Mouse (Mus musculus) common myeloid progenitor, adult 5-6 weeks (primary cell): ENCODE measurements at regions not wholly inside any gene's neighbourhood (a gene's known extent, or its start where the extent isn't known, plus 50 kb on each side); places are given as distances from the start of the nearest gene placed in this dataset.

Source experiments
- ATAC-seq: replicated peaks from 2 replicates; pipeline ENCODE4 v1.8.0; 2016; ENCODE audit warnings: low read depth, mild to moderate bottlenecking, moderate TSS enrichment, inconsistent platforms; ENCODE audit not compliant: poor library complexity, severe bottlenecking

DNA sequence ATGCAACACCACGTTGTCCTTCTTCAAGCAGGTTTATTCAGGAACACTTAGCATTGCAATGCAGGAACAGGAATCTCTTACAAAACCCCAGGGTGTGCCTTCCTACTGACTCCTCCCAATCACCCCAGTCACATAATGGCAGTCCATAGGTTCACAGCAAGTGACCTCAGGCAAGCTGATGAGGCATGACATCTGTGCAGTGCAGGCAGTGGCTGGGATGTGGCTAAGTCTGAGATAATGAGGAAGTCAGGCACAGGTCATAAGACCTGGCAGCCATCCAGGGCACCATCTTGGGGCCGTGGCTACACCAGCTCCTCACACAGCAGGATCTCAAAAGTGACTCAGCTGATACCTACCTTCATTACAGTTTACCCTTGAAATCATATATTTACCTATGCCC, 599.1 kb upstream of the Negr1 start:
- ATAC-seq = peak; percentile 80

GRCm38 (mm10) chr3:155979636-155980035, 582.0 kb upstream of the Negr1 start:
- ATAC-seq = no peak

DNA sequence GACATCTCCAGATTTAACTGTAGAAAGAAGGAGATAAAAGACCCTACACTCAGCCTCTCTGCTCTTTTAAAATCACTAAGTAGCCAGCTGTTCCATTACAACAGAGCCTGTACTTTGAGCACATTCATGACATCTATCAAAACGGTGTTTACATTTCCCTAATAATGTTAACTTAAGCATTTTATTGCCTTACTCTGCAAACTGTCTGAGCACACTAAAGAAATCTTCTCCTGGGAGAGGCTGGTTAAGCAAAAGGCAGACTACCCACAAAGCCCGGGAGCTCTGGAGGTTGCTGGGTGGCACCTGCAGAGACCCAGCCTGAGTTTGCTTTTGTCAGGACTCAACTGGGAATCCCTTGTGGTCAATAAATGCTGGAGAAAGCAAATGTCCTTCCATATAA, 567.5 kb upstream of the Negr1 start:
- no peak for ATAC-seq

GRCm38 (mm10) chr3:156017676-156018230, 543.8 kb upstream of the Negr1 start:
- ATAC-seq = no peak

DNA sequence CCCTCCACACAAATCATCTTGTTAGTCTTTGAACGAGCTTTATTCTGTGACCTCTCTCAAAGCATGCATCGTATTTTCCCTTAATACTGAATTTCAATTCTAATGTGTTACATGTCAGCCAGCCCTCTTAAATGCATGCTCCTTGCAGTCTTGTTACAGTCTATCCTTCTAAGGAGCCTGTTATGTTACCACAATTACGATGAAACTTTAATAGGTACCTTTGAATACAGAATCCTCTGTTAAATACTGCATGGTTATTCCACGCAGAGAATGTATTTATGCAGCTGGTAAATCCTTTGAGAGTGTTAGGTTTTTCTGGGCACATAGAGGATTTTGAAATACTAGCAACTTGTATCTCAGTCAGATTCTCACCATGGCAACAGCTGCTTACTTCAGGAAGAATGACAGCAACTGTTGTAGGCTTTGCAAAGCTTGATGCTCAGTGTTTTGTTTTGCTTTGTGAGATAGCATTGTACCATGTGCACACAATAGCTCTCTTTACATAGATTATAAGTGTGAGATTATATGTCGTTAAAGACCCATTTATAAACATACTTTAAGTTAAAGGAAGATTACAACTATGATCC, 532.9 kb upstream of the Negr1 start:
- ATAC-seq = no peak

GRCm38 (mm10) chr3:156070257-156070656, 491.3 kb upstream of the Negr1 start:
- no peak for ATAC-seq

- ATAC-seq = 0 out of 2 replicates have a peak, but pooled peaks have one; percentile 42
Measured at GRCm38 (mm10) chr3:156082268-156082667, 479.3 kb upstream of the Negr1 start.

GRCm38 (mm10) chr3:156093689-156094088, 467.9 kb upstream of the Negr1 start:
- no peak for ATAC-seq

DNA sequence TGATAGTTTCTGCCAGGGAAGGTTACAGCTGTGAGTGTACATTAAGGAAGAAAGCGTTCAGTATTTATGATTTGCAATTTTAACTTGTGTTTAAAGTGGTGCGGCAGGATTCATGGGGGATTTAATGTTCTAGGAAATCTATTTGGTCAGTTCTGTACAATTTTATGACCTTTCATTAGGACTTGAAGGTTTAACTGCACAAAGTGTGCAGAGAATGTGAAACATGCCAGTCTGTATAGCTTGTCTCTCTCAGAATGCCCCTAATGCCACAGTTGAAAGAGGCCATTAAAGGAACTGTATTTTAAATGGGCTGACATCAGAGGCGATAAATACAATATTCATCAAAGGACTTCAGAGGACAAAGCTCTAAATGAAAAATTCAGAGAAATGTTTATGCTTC, 466.6 kb upstream of the Negr1 start:
- no peak for ATAC-seq

- no peak for ATAC-seq
Measured at GRCm38 (mm10) chr3:156105788-156106187, 455.8 kb upstream of the Negr1 start.

DNA sequence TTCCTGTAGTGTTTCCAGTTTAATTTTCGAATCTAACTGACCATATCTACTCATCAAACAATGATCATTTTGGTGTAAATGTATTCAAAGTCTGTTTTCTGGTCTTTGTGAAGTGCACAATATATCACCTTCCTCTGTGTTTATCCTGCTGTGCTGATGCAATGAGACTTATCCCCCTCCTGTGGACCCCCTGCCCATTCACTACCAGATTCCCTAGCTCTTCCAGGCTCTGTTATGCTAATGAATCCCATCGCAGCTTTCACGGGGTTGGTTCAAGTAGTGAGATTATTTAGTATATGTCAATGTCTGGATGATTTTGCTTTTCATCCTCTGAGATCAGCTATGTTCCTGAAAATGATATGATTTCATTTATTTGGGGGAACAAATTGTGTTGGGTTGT, 441.3 kb upstream of the Negr1 start:
- no peak for ATAC-seq

GRCm38 (mm10) chr3:156131598-156131997, 430.0 kb upstream of the Negr1 start:
- no peak for ATAC-seq

DNA sequence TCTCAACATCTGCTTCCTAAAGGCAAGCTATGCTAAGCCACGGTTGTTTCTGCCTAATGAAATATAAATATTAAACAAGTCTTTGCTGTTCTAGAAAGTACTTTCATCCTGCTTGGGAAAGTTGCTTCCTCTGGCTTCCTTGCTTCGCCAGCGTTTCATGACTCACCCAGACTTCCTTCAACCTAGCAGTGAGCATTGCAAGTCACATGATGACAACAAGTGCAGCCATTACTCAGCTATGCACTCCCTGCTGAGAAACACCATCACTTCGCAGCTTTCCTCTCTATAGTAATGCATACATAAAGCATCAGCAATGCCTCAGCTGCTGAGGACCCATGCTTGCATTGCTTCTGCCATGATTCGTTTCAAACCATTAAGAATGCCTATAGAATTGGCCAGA, 420.2 kb upstream of the Negr1 start:
- ATAC-seq = no peak

GRCm38 (mm10) chr3:156149322-156149721, 412.3 kb upstream of the Negr1 start:
- no peak for ATAC-seq

- ATAC-seq = peak; percentile 97
Measured at GRCm38 (mm10) chr3:156170076-156170475, 391.5 kb upstream of the Negr1 start.

DNA sequence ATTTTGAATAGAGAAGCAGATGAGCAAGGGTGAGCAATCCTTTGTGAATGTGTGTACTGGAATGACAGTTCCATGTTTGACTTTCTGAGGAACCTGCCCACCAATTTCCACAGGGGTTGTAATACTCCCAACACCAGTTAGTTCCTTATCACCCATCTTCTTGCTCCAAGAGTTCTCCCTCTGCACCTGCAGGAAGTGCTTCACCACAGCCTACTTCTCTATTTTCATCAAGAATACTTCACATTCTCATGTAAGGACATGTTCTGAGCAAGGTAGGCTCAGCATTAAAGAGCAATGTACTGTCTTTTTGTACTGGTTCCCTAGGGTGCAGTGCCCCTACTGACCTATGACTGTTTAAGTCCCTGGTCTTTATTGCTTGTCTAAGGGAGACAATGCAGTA, 362.9 kb upstream of the Negr1 start:
- ATAC-seq = peak; percentile 94

GRCm38 (mm10) chr3:156199749-156200467, 361.7 kb upstream of the Negr1 start:
- no peak for ATAC-seq

GRCm38 (mm10) chr3:156205246-156205645, 356.3 kb upstream of the Negr1 start:
- no peak for ATAC-seq

- ATAC-seq = no peak
Measured at GRCm38 (mm10) chr3:156208420-156208819, 353.2 kb upstream of the Negr1 start.

DNA sequence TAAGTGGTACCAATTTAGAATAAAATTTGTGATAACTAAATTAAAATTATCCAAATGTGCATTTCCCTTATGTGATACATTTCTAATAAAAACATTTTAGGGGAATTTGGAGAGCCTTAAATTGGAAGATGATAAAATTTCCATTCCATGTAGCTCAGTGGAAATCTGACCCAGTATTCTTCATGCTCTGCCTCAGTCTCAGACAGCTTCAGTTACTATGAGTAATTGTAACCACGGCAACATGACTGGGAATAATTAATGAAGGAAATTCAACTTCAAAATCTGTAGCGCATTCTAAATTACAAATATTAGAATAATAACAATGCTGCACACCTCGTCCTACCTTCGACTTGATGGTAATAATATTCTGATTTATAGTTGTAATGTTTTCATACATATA, 350.8 kb upstream of the Negr1 start:
- ATAC-seq = no peak

- ATAC-seq = no peak
Measured at GRCm38 (mm10) chr3:156214823-156215222, 346.8 kb upstream of the Negr1 start.

GRCm38 (mm10) chr3:156232111-156232510, 329.5 kb upstream of the Negr1 start:
- no peak for ATAC-seq
